Mouse (Mus musculus): ENCODE results near the gene Rrp8. TPM values are rescaled to one million over a fixed set of nuclear protein-coding genes. Genes with fewer than 3 reads are reported as not detected.
A peak's percentile ranks its signal among the peaks of the same experiment; 100 is the strongest.
"Not testable (repeated sequence)": the region's sequence is repeated elsewhere in the genome, so short reads cannot be mapped to it uniquely, and the experiment has no call there.

The Rrp8 gene
- polyA plus RNA-seq, 1 experiment from 2014 or later = 22.4 TPM

- Histone ChIP-seq H3K4me3 (ENCODE audit: control insufficient read depth in 1 of 2, insufficient read depth in 1 of 2, low read depth in 1 of 2, low read length in 2 of 2) (peak within 1 kb of the TSS; percentile 73 to 87), H3K4me2 (ENCODE audit: low read length) (peak within 1 kb of the TSS; percentile 85), H3K36me3 (ENCODE audit: control insufficient read depth, insufficient read depth, low read length) (peaks cover 69% of the 10 kb centered on the region), H3K4me1 (ENCODE audit: control insufficient read depth in 2 of 2, insufficient read depth in 2 of 2, low read length in 2 of 2) (peaks cover 0 to 10% of the 10 kb centered on the region in 2 experiments; a peak in 2 of 4 replicates), H3K9ac (ENCODE audit: low read length) (peak within 1 kb of the TSS; percentile 86), H3K27me3 (ENCODE audit: control insufficient read depth, insufficient read depth, low read length) (no peaks in the 10 kb centered on the region), H3K9me3 (ENCODE audit: control insufficient read depth, low read length) (no peaks in the 10 kb centered on the region), H3K27ac (replicated peaks in 1 of 2; ENCODE audit: control insufficient read depth in 1 of 2, insufficient read depth in 1 of 2, low read depth in 2 of 2, low read length in 2 of 2) (peak within 1 kb of the TSS; percentile 51 to 77)
- ATAC-seq (ENCODE audit: insufficient number of reproducible peaks, insufficient read depth, low FRiP score, low read depth) = peak; percentile 93
- under 1% methylated on average over 67 of the region's 67 CpGs for WGBS
These were observed 6.9 kb upstream of the Rrp8 start, which contains the start of gene Taf10 for GRCm38 (mm10) chr7:105743926-105744590. Gene Taf10 (minus strand): TSS chr7:105744361.

GRCm38 (mm10) chr7:105743246-105743925 is 6.2 kb upstream of the Rrp8 start:
- ATAC-seq (ENCODE audit: insufficient number of reproducible peaks, insufficient read depth, low FRiP score, low read depth); H3K9me3 ChIP-seq (ENCODE audit: control insufficient read depth, low read length); H3K27me3 ChIP-seq (ENCODE audit: control insufficient read depth, insufficient read depth, low read length): not testable (repeated sequence)
- 31% methylated on average over 20 of the region's 20 CpGs for WGBS
- H3K36me3 ChIP-seq (ENCODE audit: control insufficient read depth, insufficient read depth, low read length) = peaks cover 63% of the 10 kb centered on the region
- peak overlapping the region in 1 of 2 experiments; percentile 77; a peak in 3 of 4 replicates for H3K27ac ChIP-seq (replicated peaks in 1 of 2; ENCODE audit: control insufficient read depth in 1 of 2, insufficient read depth in 1 of 2, low read depth in 2 of 2, low read length in 2 of 2)
- peaks cover 3 to 15% of the 10 kb centered on the region in 2 experiments for H3K4me1 ChIP-seq (ENCODE audit: control insufficient read depth in 2 of 2, insufficient read depth in 2 of 2, low read length in 2 of 2)
- H3K9ac ChIP-seq (ENCODE audit: low read length) = peak overlapping the region; percentile 86
- H3K4me3 ChIP-seq (ENCODE audit: control insufficient read depth in 1 of 2, insufficient read depth in 1 of 2, low read depth in 1 of 2, low read length in 2 of 2) = peak overlapping the region; percentile 73 to 87
- peak overlapping the region; percentile 85 for H3K4me2 ChIP-seq (ENCODE audit: low read length)

GRCm38 (mm10) chr7:105742539-105743215 is 5.5 kb upstream of the Rrp8 start:
- Histone ChIP-seq H3K4me1 (ENCODE audit: control insufficient read depth in 2 of 2, insufficient read depth in 2 of 2, low read length in 2 of 2) (peaks cover 3 to 22% of the 10 kb centered on the region in 2 experiments), H3K9ac (ENCODE audit: low read length) (peak overlapping the region; percentile 86; the same call in 1 of the 2 replicates), H3K4me2 (ENCODE audit: low read length) (peak overlapping the region; percentile 85; the same call in 1 of the 2 replicates), H3K4me3 (ENCODE audit: control insufficient read depth in 1 of 2, insufficient read depth in 1 of 2, low read depth in 1 of 2, low read length in 2 of 2) (peak overlapping the region in 1 of 2 experiments; percentile 87; a peak in 1 of 4 replicates), H3K36me3 (ENCODE audit: control insufficient read depth, insufficient read depth, low read length) (peaks cover 56% of the 10 kb centered on the region)
- not testable (repeated sequence) for H3K9me3 ChIP-seq (ENCODE audit: control insufficient read depth, low read length); H3K27me3 ChIP-seq (ENCODE audit: control insufficient read depth, insufficient read depth, low read length); ATAC-seq (ENCODE audit: insufficient number of reproducible peaks, insufficient read depth, low FRiP score, low read depth); H3K27ac ChIP-seq (replicated peaks in 1 of 2; ENCODE audit: control insufficient read depth in 1 of 2, insufficient read depth in 1 of 2, low read depth in 2 of 2, low read length in 2 of 2)
- 78% methylated on average over 7 of the region's 7 CpGs for WGBS

- Histone ChIP-seq H3K27ac (replicated peaks in 1 of 2; ENCODE audit: control insufficient read depth in 1 of 2, insufficient read depth in 1 of 2, low read depth in 2 of 2, low read length in 2 of 2) (no peak overlapping the region), H3K36me3 (ENCODE audit: control insufficient read depth, insufficient read depth, low read length) (peaks cover 50% of the 10 kb centered on the region), H3K4me3 (ENCODE audit: control insufficient read depth in 1 of 2, insufficient read depth in 1 of 2, low read depth in 1 of 2, low read length in 2 of 2) (no peak overlapping the region), H3K27me3 (ENCODE audit: control insufficient read depth, insufficient read depth, low read length) (no peaks in the 10 kb centered on the region), H3K9ac (ENCODE audit: low read length) (no peak overlapping the region), H3K4me2 (ENCODE audit: low read length) (no peak overlapping the region), H3K4me1 (ENCODE audit: control insufficient read depth in 2 of 2, insufficient read depth in 2 of 2, low read length in 2 of 2) (peaks cover 3 to 25% of the 10 kb centered on the region in 2 experiments), H3K9me3 (ENCODE audit: control insufficient read depth, low read length) (no peaks in the 10 kb centered on the region)
- 87% methylated on average over 9 of the region's 9 CpGs for WGBS
- ATAC-seq (ENCODE audit: insufficient number of reproducible peaks, insufficient read depth, low FRiP score, low read depth) = no peak
These were observed 4.8 kb upstream of the Rrp8 start for GRCm38 (mm10) chr7:105741978-105742377.

GRCm38 (mm10) chr7:105740851-105741250 is 3.7 kb upstream of the Rrp8 start:
- H3K9me3 ChIP-seq (ENCODE audit: control insufficient read depth, low read length) = no peaks in the 10 kb centered on the region
- peaks cover 40% of the 10 kb centered on the region for H3K36me3 ChIP-seq (ENCODE audit: control insufficient read depth, insufficient read depth, low read length)
- ATAC-seq (ENCODE audit: insufficient number of reproducible peaks, insufficient read depth, low FRiP score, low read depth) = no peak
- 0 out of 4 replicates have a peak overlapping the region, but pooled peaks of 1 of the 2 experiments have one; percentile 8 for H3K27ac ChIP-seq (replicated peaks in 1 of 2; ENCODE audit: control insufficient read depth in 1 of 2, insufficient read depth in 1 of 2, low read depth in 2 of 2, low read length in 2 of 2)
- H3K4me1 ChIP-seq (ENCODE audit: control insufficient read depth in 2 of 2, insufficient read depth in 2 of 2, low read length in 2 of 2) = peaks cover 3 to 25% of the 10 kb centered on the region in 2 experiments
- H3K9ac ChIP-seq (ENCODE audit: low read length) = no peak overlapping the region
- H3K27me3 ChIP-seq (ENCODE audit: control insufficient read depth, insufficient read depth, low read length) = no peaks in the 10 kb centered on the region
- H3K4me3 ChIP-seq (ENCODE audit: control insufficient read depth in 1 of 2, insufficient read depth in 1 of 2, low read depth in 1 of 2, low read length in 2 of 2) = no peak overlapping the region
- WGBS = 88% methylated on average over 6 of the region's 6 CpGs
- no peak overlapping the region for H3K4me2 ChIP-seq (ENCODE audit: low read length)

- H3K4me2 ChIP-seq (ENCODE audit: low read length) = no peak overlapping the region
- H3K36me3 ChIP-seq (ENCODE audit: control insufficient read depth, insufficient read depth, low read length) = peaks cover 40% of the 10 kb centered on the region
- 91% methylated on average over 13 of the region's 13 CpGs for WGBS
- ATAC-seq (ENCODE audit: insufficient number of reproducible peaks, insufficient read depth, low FRiP score, low read depth) = no peak
- no peaks in the 10 kb centered on the region for H3K27me3 ChIP-seq (ENCODE audit: control insufficient read depth, insufficient read depth, low read length)
- no peak overlapping the region for H3K4me3 ChIP-seq (ENCODE audit: control insufficient read depth in 1 of 2, insufficient read depth in 1 of 2, low read depth in 1 of 2, low read length in 2 of 2)
- H3K9me3 ChIP-seq (ENCODE audit: control insufficient read depth, low read length) = no peaks in the 10 kb centered on the region
- peak overlapping the region in 1 of 2 experiments; percentile 88; a peak in 2 of 4 replicates for H3K27ac ChIP-seq (replicated peaks in 1 of 2; ENCODE audit: control insufficient read depth in 1 of 2, insufficient read depth in 1 of 2, low read depth in 2 of 2, low read length in 2 of 2)
- no peak overlapping the region for H3K9ac ChIP-seq (ENCODE audit: low read length)
- peaks cover 5 to 30% of the 10 kb centered on the region in 2 experiments for H3K4me1 ChIP-seq (ENCODE audit: control insufficient read depth in 2 of 2, insufficient read depth in 2 of 2, low read length in 2 of 2)
These were observed 3.1 kb upstream of the Rrp8 start for GRCm38 (mm10) chr7:105740089-105740795.

- no peaks in the 10 kb centered on the region for H3K27me3 ChIP-seq (ENCODE audit: control insufficient read depth, insufficient read depth, low read length)
- H3K4me3 ChIP-seq (ENCODE audit: control insufficient read depth in 1 of 2, insufficient read depth in 1 of 2, low read depth in 1 of 2, low read length in 2 of 2) = peak overlapping the region; percentile 39 to 91
- H3K27ac ChIP-seq (replicated peaks in 1 of 2; ENCODE audit: control insufficient read depth in 1 of 2, insufficient read depth in 1 of 2, low read depth in 2 of 2, low read length in 2 of 2) = peak overlapping the region; percentile 88 to 99
- H3K4me1 ChIP-seq (ENCODE audit: control insufficient read depth in 2 of 2, insufficient read depth in 2 of 2, low read length in 2 of 2) = peaks cover 7 to 32% of the 10 kb centered on the region in 2 experiments
- H3K9ac ChIP-seq (ENCODE audit: low read length) = peak overlapping the region; percentile 98
- H3K9me3 ChIP-seq (ENCODE audit: control insufficient read depth, low read length) = no peaks in the 10 kb centered on the region
- WGBS = 8% methylated on average over 3 of the region's 3 CpGs
- peak overlapping the region; percentile 94 for H3K4me2 ChIP-seq (ENCODE audit: low read length)
- ATAC-seq (ENCODE audit: insufficient number of reproducible peaks, insufficient read depth, low FRiP score, low read depth) = peak; percentile 64
- H3K36me3 ChIP-seq (ENCODE audit: control insufficient read depth, insufficient read depth, low read length) = peaks cover 51% of the 10 kb centered on the region
These were observed 1.8 kb upstream of the Rrp8 start for GRCm38 (mm10) chr7:105738948-105739347.

Measured in heart, embryonic 14.5 days (tissue).